Mouse (Mus musculus): ENCODE results near the gene Epgn.

Epgn gene

DNA sequence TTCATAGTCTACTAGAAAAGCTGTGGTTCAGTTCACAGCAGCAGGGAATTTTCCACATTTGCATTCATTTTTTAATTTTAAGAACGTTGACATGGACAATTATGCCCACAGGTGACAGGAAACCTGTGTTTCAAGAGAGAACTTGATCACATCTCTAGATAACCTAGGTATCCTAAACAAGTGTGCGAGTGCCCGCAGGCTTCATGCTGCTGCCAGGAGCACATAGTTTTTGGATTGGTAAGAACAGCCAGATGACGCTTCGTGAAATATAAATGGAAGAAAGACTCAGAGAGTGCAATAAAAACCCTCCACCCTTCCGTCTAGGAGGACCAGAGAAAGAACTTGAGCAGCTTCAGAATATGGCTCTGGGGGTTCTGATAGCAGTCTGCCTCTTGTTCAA lies at the start of gene Epgn:
TSS of gene Epgn (plus strand) at position 301 of the 400 bp plus-strand sequence.
- DNase-seq (ENCODE audit: low spot score), result no peak

DNA sequence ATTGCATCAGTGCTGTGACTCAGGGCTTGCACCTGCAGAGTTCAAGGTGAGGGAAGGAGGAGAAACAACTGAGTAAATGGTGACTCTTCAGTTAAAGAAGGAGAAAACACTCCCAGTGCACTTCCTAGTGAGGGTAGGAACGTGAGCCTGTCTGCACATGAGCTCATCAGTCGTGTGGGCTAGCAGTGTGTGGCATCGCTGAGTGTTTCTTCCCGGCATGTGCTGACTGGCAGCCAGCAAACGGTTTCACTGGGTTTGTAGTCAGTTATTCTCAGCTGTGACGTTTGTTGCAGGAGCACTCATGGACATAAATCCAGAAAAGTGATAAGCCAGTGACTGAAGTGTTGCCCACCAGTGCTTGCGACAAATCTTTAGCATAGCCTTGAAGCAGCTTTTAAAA lies 47.0 kb upstream of the Epgn start:
- no peak for DNase-seq (ENCODE audit: low spot score)

DNA sequence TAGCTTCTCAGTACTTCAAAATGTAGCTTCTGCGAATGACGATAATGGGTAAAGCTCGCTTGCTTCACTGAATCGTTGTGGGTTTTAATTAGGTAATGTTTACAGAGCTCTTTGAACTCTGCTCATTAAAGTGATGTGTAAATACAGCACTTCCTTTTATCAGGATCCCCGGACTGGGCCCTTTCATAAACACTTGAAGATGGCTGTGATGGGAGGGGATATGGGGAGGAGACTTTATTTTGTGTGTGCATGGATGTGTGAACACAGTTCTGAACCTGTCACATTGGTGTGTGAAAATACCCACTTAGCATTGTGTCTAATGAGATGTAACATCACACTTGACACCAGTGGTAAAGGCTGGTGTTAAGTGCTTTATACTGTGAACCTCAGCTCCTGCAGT lies 39.7 kb upstream of the Epgn start:
- no peak for DNase-seq (ENCODE audit: low spot score)

DNA sequence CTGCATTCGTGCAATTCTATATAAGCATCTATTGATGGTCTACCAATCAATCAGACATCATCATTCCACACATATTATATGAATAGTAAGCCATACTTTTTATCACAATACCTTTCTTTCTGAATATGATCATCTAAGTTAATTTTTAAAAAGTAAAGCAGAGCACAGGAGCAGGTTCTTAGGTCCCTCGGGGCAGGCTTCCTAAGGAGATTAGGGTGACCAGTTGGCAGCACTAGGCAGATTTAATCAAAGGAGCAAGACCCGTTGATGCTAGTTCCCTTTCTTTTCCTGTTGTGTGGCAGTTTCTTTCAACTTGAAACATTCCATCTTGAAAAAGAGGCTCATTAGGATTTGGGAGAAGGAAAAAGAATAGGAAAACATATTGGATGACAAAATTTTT lies 39.1 kb upstream of the Epgn start:
- DNase-seq (ENCODE audit: low spot score), result no peak

DNA sequence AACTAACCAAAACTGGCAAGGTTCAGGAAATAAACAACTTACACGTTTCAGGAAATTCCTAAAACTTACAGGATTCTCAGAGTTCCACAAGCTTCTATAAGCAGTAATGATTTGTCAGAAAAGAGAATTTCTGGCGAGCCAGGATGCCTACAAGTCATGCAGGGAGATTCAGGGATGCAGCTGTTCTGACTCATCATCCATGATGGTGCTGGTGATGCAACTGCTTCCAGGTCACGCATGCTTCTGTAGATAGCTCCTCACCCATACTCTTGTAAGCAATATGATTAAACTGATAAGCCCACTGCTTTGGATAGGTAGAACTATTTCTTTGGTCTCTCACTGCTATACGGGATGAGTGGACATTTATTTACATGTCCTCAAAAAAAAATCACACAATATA lies 38.7 kb upstream of the Epgn start:
- no peak for DNase-seq (ENCODE audit: low spot score)

DNA sequence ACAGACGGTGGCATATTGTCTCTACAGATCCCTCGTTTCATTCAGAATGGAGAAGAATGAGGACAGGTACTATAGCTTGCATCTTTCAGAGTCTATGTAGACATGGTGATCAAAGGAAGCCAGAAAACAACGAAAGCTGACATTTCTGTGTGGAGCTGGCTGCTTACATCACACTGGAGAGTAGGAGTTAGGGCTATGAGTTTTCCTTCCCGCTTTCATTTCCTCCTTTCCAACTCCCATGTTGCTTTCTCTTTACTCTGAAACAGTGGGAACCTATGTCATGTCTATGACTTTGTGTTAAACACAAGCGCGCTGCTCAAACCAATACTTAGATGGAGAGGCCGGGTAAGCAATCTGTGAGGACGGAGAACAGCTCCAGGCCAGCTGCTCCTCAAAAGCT lies 27.3 kb upstream of the Epgn start:
- DNase-seq (ENCODE audit: low spot score), result no peak

DNA sequence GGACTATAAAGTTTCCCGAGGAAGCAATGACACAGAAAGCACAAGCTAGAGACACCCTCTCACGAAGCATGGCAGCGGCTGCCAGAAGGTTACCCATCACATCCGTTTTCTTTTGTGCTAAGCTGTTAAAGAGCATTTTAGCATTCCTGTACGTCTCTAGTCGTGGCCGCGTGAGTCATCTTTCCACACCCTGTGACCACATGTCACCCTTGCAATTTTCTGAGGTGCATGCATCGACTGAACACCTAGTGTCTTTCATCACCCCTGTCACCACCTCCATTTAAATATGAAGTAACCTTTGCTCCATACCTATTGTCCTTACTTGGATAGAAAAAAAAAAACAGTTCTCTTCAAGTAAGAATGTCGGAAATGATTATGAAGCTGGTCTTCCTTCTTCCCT lies 12.0 kb upstream of the Epgn start:
- DNase-seq (ENCODE audit: low spot score), result no peak

DNA sequence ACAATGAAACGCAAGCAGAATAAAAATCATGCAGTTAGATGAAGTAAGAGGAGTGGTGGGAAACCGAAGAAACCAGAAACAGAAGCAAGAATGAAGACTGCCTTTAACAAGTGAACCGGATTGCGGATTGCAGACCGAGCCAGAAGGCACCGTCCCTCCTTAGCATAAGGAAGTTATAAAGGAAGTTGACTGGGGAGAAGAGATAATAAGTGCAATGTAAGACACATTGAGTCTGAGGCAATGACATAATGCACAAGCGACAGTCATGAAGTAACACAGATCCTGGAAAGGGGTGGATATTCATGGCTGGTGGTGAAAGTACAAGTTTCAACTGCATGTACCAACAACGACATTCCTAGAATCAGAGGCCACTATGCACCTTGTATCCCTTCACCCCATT lies 4.2 kb upstream of the Epgn start:
- no peak for DNase-seq (ENCODE audit: low spot score)

DNA sequence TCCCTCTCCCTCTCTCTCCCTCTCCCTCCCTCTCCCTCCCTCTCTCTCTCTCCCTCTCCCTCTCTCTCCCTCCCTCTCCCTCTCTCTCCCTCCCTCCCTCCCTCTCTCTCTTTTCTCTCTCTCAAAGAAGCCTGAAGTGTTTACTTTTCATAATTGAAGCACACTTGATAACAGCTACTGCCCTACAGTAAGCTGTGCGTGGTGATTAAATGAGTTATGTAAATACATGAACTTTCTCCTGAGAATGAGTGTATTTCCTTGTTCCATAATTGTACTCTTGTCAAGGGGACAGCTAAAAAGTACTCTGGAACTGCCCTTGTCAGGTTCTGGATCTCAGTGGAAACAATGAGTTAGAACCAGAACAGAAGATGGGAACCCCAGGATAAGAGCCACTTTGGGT lies 576 bp downstream of the Epgn start:
- no peak for DNase-seq (ENCODE audit: low spot score)

DNA sequence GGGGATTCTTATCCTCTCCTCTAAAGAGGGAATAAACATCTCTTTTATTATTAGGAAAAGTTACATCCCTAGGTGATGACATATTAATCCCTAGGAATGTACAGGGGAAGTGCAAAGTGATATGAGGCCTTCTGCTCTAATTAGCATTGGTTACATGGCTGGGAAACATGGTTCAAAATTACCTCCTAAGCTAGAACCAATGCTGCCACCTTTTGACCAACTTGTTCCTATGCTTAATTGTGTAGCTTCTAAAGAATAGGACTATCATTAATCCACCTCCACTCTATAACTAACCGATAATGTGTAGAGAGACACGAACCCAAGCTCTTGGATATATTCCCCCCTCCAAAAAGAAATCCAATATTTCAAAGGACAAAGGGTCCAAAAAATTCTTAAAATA lies 3.4 kb downstream of the Epgn start:
- peak; percentile 55 for DNase-seq (ENCODE audit: low spot score)

DNA sequence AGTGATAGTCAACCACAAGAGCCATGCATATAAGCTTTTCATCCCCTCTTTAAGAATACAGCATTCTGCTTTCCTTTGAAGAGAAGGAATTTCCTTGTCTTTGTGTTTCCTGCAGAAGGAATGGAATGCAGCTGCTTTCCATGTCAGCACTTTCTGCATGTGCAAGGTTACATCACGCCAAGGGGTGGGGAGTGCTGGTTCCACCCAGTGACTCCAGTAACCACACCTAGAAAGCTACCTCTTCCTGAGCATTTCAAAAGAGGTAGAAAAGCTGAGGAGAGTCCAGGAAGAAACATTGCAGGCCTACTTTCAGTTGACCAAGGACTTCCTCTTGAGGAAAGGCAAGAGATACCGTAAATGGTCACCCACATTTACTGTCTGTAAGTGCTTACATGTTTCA lies 8.1 kb downstream of the Epgn start:
- DNase-seq (ENCODE audit: low spot score), result no peak

DNA sequence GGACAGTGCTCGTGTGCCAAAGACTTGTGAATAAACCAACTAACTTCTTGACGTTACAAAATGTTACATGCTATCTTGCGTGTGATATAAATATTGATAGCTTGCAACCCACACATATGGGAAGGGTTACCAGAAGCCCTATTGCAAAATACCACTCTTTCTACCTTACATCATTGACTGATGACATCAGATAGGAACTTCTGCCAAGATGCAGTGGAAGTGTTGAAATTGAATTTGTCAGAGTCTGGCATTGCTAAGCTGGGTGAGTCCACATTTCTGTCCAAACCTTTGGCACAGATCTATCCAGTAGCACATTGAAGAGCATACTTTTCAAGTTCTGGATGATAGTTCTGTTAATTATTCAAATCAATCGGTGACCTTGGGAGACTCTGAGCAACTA lies 9.4 kb downstream of the Epgn start:
- DNase-seq (ENCODE audit: low spot score), result peak; percentile 98

DNA sequence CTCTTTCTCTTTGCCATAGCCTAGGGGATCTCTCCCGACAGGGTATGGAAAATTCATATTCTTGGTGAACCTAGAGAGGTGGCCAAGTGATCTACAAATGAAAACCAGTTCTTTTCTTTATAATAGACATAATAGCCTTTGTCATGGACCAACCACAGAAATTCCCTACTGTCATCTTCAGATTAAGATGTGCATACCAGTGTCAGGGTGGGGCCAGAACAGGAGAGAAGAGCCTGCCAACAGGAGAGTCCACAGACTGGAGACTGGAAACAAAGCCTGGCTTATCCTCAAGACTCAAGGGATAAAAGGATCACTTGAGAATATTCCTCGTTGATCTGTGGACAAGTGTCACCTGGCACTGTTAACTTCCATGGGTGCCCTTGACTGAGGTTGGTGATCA lies 10.5 kb downstream of the Epgn start:
- no peak for DNase-seq (ENCODE audit: low spot score)

DNA sequence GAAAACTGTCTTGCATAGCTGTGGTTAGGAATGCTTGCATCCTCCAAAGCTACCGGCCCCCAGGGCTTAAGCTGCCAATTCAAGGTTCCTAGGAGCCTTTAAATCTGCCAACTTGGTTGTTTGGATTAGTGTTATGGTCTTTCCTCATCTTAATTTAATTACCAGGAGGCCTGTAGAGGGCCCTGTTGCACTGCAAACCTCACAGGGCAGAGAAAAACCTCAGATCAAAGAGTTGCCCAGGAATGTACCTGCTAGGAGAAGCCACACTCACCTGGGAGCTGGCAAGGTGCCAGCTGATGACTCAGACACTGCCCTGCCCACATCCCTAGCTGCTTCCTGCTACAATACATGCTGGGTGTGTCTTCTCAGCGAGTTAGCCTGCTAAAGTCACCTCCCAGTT lies 11.3 kb downstream of the Epgn start:
- no peak for DNase-seq (ENCODE audit: low spot score)

DNA sequence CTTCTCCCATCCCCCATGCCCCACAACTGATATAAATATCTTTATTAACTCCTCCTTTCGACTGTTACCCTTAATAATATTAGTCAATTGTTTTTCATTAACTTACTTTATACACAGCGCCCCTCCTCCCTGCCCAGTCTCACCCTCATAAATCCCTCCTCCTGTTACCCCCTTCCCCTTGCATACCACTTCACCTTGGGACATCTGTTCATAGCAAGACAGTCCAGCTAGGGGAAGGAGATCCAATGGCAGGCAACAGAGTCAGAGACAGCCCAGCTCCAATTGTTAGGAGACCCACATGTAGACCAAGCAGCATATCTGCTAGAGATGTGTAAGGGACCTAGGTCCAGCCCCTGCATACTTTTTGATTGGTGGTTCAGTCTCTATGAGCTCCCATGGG lies 11.7 kb downstream of the Epgn start:
- DNase-seq (ENCODE audit: low spot score), result no peak

DNA sequence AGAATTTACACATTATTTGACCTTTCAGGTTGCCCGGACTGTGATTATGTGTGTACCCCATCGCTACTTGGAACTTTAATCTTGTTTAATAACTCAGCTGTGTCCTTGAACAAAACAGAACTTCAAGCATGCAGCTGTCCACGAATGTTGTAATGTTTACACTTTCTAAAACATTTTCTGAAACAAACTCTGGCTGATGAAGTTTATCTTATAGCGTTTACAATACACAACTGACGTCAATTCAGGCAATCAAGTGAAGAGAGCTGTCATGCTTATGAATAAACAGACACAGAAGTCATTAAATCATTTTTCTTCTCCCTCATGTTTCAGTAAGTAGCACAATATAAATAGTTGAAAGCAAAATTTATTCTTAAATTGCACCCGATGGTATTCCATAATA lies 20.7 kb downstream of the Epgn start:
- no peak for DNase-seq (ENCODE audit: low spot score)

DNA sequence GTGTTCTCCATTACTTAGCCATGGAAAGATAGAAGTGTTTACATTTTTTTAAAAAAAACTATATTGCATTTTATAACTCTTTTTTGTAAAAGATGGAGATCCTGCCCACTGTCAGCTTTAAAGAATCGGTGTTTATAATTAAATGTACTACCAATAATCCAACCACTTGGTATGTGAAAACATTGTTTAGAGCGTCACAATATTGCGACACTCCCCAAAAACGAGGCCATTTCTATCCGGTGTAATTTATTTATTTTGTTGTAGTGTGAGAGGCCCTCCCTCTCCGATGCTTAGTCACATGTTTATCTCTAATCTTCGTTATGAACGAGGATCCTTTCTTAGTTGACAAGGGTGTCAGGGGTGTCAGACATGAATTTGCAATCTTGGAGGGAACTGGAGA lies 21.1 kb downstream of the Epgn start:
- no peak for DNase-seq (ENCODE audit: low spot score)

DNA sequence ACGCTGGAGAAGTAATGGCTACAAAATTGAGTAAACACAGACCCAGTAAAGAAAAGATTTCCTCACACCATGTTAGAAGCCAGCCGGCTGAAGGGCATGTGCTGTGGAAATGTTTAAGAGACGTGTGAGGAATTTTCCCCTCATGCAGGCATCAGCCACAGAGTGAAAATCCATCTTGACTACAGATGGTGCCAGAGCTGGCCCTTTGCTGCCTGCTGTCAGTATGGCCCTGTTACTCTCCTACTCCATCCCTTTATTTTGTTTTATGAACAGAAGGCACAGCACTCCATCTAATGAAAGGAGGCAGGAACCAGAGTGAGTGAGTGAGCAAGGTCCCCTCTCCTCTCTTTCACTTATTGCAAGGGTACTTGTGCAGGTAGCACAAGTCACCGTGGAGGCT lies 45.1 kb downstream of the Epgn start:
- DNase-seq (ENCODE audit: low spot score), result peak; percentile 21

DNA sequence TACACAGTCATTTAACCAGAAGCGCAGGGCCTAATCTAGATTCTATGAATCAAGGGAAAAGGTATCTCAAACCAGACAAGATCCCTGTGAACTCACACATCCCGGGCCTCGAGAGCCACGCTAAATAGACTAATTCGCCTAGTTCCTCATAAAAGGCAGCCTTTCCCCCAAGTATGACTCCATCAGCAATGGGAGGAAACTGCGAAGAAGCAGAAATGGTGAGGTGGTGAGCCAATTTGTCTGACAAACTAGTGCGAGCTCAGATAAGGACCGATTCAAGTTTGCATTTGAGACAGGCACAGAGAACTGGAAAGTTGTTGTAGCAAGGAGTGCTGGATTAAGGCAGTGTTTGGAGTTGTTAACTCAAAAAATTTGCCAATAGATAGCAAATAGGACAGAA lies 46.4 kb downstream of the Epgn start:
- peak; percentile 18 for DNase-seq (ENCODE audit: low spot score)

DNA sequence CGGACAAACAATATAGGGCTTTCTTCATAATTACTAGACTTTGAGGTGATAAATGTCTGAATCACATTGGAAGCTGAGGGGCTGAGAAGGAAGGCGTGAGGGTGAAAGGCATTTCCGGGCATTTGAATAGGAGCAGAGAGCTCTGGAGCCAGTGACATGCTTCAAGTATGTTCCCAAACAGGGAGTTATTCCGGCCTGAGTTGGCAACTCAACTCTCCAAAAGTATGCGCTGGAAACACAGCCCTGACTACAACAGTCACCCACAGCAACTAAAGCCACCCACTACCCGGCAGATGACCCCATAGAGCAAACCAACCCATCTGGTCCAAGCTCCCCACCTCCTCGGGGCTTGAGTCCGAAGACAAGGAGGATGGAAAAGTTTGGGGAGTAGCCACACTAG lies 46.8 kb downstream of the Epgn start:
- peak; percentile 14 for DNase-seq (ENCODE audit: low spot score)

DNA sequence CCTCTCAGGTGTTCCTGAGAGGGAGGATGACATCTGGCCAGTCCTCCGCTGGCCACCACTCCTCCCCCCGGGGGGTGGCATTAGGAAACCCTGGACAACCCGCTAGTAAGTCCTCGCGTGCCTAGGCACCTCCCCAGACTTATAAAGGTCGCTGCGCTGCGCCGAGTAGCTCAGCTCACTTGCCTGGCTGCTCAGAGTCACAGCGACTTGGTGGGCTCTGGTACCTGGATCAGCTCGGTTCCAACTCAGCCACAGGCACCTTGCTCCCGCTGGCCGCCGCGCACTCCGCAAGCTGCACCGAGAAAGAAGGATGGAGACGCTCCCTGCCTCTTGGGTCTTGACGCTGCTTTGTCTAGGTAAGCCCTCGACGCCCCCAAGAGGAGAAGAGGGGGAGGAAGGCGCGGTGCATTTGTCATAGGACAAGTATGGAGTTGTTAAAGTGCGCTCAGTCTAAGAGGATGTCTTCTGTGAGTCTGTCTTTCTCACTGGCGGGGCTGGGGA lies 47.2 kb downstream of the Epgn start, which contains the start of gene Ereg:
TSS of gene Ereg (plus strand) at position 173 of the 501 bp plus-strand sequence.
- peak; percentile 18 for DNase-seq (ENCODE audit: low spot score)

DNA sequence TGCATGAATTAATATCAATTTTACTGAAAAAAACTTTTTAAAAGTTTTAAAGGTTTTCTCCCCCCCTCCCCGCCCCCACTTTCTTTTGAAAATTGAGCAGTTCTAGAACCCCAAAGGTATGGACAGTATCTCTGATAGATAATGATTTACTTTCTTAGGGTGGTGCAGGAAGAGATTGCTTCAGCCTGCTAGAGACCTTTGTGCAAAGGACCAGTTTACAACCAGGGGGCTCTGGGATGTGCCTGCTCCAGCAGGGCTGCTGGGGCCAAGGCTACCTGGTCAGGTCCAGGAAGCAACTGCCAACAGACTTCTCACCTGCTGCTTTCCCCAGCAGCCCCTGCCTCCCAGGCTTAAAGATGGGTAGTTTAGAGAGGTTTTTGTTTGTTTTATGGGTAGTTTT lies 47.8 kb downstream of the Epgn start:
- no peak for DNase-seq (ENCODE audit: low spot score)

DNA sequence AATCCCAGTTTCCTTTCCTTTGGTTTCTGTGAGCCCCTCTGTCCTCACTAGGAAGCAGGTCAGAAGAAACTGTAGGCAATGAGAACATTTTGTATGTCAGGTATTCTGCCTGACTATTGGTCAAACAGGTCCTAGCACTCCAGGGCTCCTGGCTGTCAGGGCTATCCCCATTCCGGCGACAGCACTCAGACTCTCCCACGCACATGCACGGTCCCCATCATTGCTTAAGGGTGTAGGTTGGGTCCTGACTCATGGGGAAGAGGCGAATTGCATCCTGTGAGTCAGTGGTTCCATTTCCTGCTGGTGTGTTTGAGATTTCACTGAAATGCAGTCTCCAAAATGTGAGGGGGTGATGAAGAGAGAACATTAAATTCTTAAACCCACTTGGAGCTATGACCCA lies 55.8 kb downstream of the Epgn start:
- DNase-seq (ENCODE audit: low spot score), result no peak
